Mouse (Mus musculus): ENCODE data around the gene Fchsd2. TPM values are rescaled to one million over a fixed set of nuclear protein-coding genes. Genes with fewer than 3 reads are reported as not detected.

The Fchsd2 gene
- total and polyA plus RNA-seq, 2 experiments = 8.9 to 43.0 TPM

GRCm38 (mm10) chr7:101160266-101160665, 67.6 kb downstream of the Fchsd2 start:
- H3K27me3 ChIP-seq (ENCODE audit: control insufficient read depth, insufficient read depth, low read length) = no peaks in the 10 kb centered on the region
- 64% methylated on average over 2 of the region's 2 CpGs for WGBS

GRCm38 (mm10) chr7:101162781-101163180, 70.1 kb downstream of the Fchsd2 start:
- no peak for DNase-seq (ENCODE audit: extremely low read depth, low read depth, low spot score)
- Histone ChIP-seq H3K9ac (ENCODE audit: low read depth, low read length) (no peak overlapping the region), H3K4me3 (ENCODE audit: insufficient read depth, low read depth, low read length) (no peak overlapping the region), H3K79me2 (ENCODE audit: control insufficient read depth, insufficient read depth, low read length) (peaks cover 17% of the 10 kb centered on the region; the same call in 1 of the 2 replicates), H3K27ac (replicated peaks; ENCODE audit: insufficient read depth, low read depth, low read length) (no peak overlapping the region), H3K27me3 (ENCODE audit: control insufficient read depth, insufficient read depth, low read length) (no peaks in the 10 kb centered on the region), H3K4me1 (ENCODE audit: control insufficient read depth, insufficient read depth, low read length) (no peaks in the 10 kb centered on the region; the same call in 1 of the 2 replicates), H3K36me3 (ENCODE audit: control insufficient read depth, insufficient read depth, low read length) (no peaks in the 10 kb centered on the region; the same call in 1 of the 2 replicates)
- WGBS = 91% methylated on average over 1 of the region's 1 CpGs
- no peak for TF ChIP-seq POLR2A (IDR thresholded peaks at IDR 0.05; ENCODE audit: extremely low read depth, insufficient read depth, low read length)
- TF ChIP-seq CTCF (IDR thresholded peaks at IDR 0.05; ENCODE audit: low read depth, low read length) = no peak

More at GRCm38 (mm10) chr7:101160266-101160665, 67.6 kb downstream of the Fchsd2 start:
- Histone ChIP-seq H3K4me1 (ENCODE audit: control insufficient read depth, insufficient read depth, low read length) (no peaks in the 10 kb centered on the region; the same call in 1 of the 2 replicates), H3K9ac (ENCODE audit: low read depth, low read length) (no peak overlapping the region), H3K27ac (replicated peaks; ENCODE audit: insufficient read depth, low read depth, low read length) (no peak overlapping the region), H3K4me3 (ENCODE audit: insufficient read depth, low read depth, low read length) (no peak overlapping the region), H3K79me2 (ENCODE audit: control insufficient read depth, insufficient read depth, low read length) (peaks cover 14% of the 10 kb centered on the region; the same call in 1 of the 2 replicates), H3K36me3 (ENCODE audit: control insufficient read depth, insufficient read depth, low read length) (no peaks in the 10 kb centered on the region; the same call in 1 of the 2 replicates)
- no peak for TF ChIP-seq CTCF (IDR thresholded peaks at IDR 0.05; ENCODE audit: low read depth, low read length)
- TF ChIP-seq POLR2A (IDR thresholded peaks at IDR 0.05; ENCODE audit: extremely low read depth, insufficient read depth, low read length) = no peak
- no peak for DNase-seq (ENCODE audit: extremely low read depth, low read depth, low spot score)

- peaks cover 16% of the 10 kb centered on the region; the same call in 1 of the 2 replicates for H3K79me2 ChIP-seq (ENCODE audit: control insufficient read depth, insufficient read depth, low read length)
- H3K27me3 ChIP-seq (ENCODE audit: control insufficient read depth, insufficient read depth, low read length) = no peaks in the 10 kb centered on the region
Measured at GRCm38 (mm10) chr7:101163878-101164277, 71.2 kb downstream of the Fchsd2 start.

DNA sequence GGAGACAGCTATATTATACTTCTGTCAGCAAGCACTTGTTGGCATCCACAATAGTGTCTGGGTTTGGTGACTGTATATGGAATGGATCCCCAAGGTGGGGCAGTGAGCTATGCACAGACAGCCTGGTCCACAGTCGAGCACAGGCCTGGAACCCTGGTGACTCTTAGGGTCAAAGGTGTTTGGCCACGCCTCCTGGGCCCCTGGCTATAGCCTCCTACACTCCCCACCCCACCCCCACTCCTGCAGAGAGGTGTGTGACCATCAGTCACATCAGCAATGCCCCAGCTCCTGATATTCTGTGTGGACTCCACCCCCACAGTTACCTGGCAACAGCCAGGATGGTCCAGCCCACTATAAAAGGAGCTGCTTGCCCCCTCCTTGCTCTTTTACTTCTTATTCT, 73.9 kb downstream of the Fchsd2 start:
- Histone ChIP-seq H3K4me1 (ENCODE audit: control insufficient read depth, insufficient read depth, low read length) (no peaks in the 10 kb centered on the region; the same call in 1 of the 2 replicates), H3K36me3 (ENCODE audit: control insufficient read depth, insufficient read depth, low read length) (no peaks in the 10 kb centered on the region), H3K27ac (replicated peaks; ENCODE audit: insufficient read depth, low read depth, low read length) (no peak overlapping the region), H3K9ac (ENCODE audit: low read depth, low read length) (no peak overlapping the region), H3K27me3 (ENCODE audit: control insufficient read depth, insufficient read depth, low read length) (no peaks in the 10 kb centered on the region), H3K4me3 (ENCODE audit: insufficient read depth, low read depth, low read length) (no peak overlapping the region), H3K79me2 (ENCODE audit: control insufficient read depth, insufficient read depth, low read length) (peaks cover 16% of the 10 kb centered on the region; the same call in 1 of the 2 replicates)
- DNase-seq (ENCODE audit: extremely low read depth, low read depth, low spot score) = no peak
- TF ChIP-seq CTCF (IDR thresholded peaks at IDR 0.05; ENCODE audit: low read depth, low read length) = no peak
- TF ChIP-seq POLR2A (IDR thresholded peaks at IDR 0.05; ENCODE audit: extremely low read depth, insufficient read depth, low read length) = no peak
- 73% methylated on average over 2 of the region's 2 CpGs for WGBS

More at GRCm38 (mm10) chr7:101163878-101164277, 71.2 kb downstream of the Fchsd2 start:
- Histone ChIP-seq H3K36me3 (ENCODE audit: control insufficient read depth, insufficient read depth, low read length) (no peaks in the 10 kb centered on the region; the same call in 1 of the 2 replicates), H3K27ac (replicated peaks; ENCODE audit: insufficient read depth, low read depth, low read length) (no peak overlapping the region), H3K4me1 (ENCODE audit: control insufficient read depth, insufficient read depth, low read length) (no peaks in the 10 kb centered on the region; the same call in 1 of the 2 replicates), H3K4me3 (ENCODE audit: insufficient read depth, low read depth, low read length) (no peak overlapping the region), H3K9ac (ENCODE audit: low read depth, low read length) (no peak overlapping the region)
- no peak for TF ChIP-seq CTCF (IDR thresholded peaks at IDR 0.05; ENCODE audit: low read depth, low read length)
- TF ChIP-seq POLR2A (IDR thresholded peaks at IDR 0.05; ENCODE audit: extremely low read depth, insufficient read depth, low read length) = no peak
- WGBS = 86% methylated on average over 4 of the region's 4 CpGs
- DNase-seq (ENCODE audit: extremely low read depth, low read depth, low spot score) = no peak

GRCm38 (mm10) chr7:101170482-101170881, 77.8 kb downstream of the Fchsd2 start:
- WGBS = 84% methylated on average over 3 of the region's 3 CpGs
- Histone ChIP-seq H3K79me2 (ENCODE audit: control insufficient read depth, insufficient read depth, low read length) (peaks cover 7% of the 10 kb centered on the region; the same call in 1 of the 2 replicates), H3K27ac (replicated peaks; ENCODE audit: insufficient read depth, low read depth, low read length) (no peak overlapping the region), H3K9ac (ENCODE audit: low read depth, low read length) (no peak overlapping the region), H3K27me3 (ENCODE audit: control insufficient read depth, insufficient read depth, low read length) (no peaks in the 10 kb centered on the region), H3K4me3 (ENCODE audit: insufficient read depth, low read depth, low read length) (no peak overlapping the region), H3K4me1 (ENCODE audit: control insufficient read depth, insufficient read depth, low read length) (peaks cover 5% of the 10 kb centered on the region; the same call in 1 of the 2 replicates), H3K36me3 (ENCODE audit: control insufficient read depth, insufficient read depth, low read length) (no peaks in the 10 kb centered on the region)
- no peak for TF ChIP-seq POLR2A (IDR thresholded peaks at IDR 0.05; ENCODE audit: extremely low read depth, insufficient read depth, low read length)
- no peak for TF ChIP-seq CTCF (IDR thresholded peaks at IDR 0.05; ENCODE audit: low read depth, low read length)
- no peak for DNase-seq (ENCODE audit: extremely low read depth, low read depth, low spot score)

DNA sequence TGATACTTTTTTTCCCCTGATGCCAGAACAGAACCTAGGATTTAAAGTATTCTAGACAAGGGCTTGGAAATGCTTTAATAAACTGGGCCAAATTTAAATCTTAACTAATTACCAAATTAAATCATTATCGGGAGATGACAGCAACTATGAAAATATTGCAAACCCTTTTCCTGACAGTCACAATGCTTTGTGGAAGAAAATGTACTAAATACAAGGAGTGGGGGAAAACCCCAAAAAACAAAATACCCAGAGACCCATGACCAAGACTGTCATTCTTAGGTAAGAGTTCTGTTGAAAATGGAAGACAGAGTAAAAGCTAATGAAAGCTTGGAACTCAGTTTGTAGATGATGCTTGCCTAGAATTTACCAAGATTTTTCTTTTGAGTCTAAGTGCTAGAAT, 78.3 kb downstream of the Fchsd2 start:
- no peak for DNase-seq (ENCODE audit: extremely low read depth, low read depth, low spot score)
- H3K27ac ChIP-seq (replicated peaks; ENCODE audit: insufficient read depth, low read depth, low read length) = no peak overlapping the region
- WGBS = 85% methylated on average over 1 of the region's 1 CpGs
- H3K79me2 ChIP-seq (ENCODE audit: control insufficient read depth, insufficient read depth, low read length) = peaks cover 7% of the 10 kb centered on the region; the same call in 1 of the 2 replicates
- H3K4me1 ChIP-seq (ENCODE audit: control insufficient read depth, insufficient read depth, low read length) = peaks cover 5% of the 10 kb centered on the region; the same call in 1 of the 2 replicates
- H3K4me3 ChIP-seq (ENCODE audit: insufficient read depth, low read depth, low read length) = no peak overlapping the region
- no peaks in the 10 kb centered on the region for H3K27me3 ChIP-seq (ENCODE audit: control insufficient read depth, insufficient read depth, low read length)
- TF ChIP-seq CTCF (IDR thresholded peaks at IDR 0.05; ENCODE audit: low read depth, low read length) (no peak), POLR2A (IDR thresholded peaks at IDR 0.05; ENCODE audit: extremely low read depth, insufficient read depth, low read length) (no peak)
- H3K9ac ChIP-seq (ENCODE audit: low read depth, low read length) = no peak overlapping the region
- H3K36me3 ChIP-seq (ENCODE audit: control insufficient read depth, insufficient read depth, low read length) = no peaks in the 10 kb centered on the region
